Mouse (Mus musculus): ENCODE data around the gene Arsb.

The Arsb gene

GRCm38 (mm10) chr13:93889991-93890390 is 118.6 kb downstream of the Arsb start:
- no peak for DNase-seq (ENCODE audit: low spot score)

GRCm38 (mm10) chr13:93891276-93891675 is 119.8 kb downstream of the Arsb start:
- DNase-seq (ENCODE audit: low spot score) = no peak

GRCm38 (mm10) chr13:93892101-93892500 is 120.7 kb downstream of the Arsb start:
- no peak for DNase-seq (ENCODE audit: low spot score)

GRCm38 (mm10) chr13:93894105-93894504 is 122.7 kb downstream of the Arsb start:
- DNase-seq (ENCODE audit: low spot score) = no peak

GRCm38 (mm10) chr13:93895430-93895829 is 124.0 kb downstream of the Arsb start:
- DNase-seq (ENCODE audit: low spot score) = no peak

- DNase-seq (ENCODE audit: low spot score) = no peak
Observed at GRCm38 (mm10) chr13:93897943-93898826, 126.8 kb downstream of the Arsb start.

- DNase-seq (ENCODE audit: low spot score) = no peak
Observed at GRCm38 (mm10) chr13:93899378-93900256, 128.2 kb downstream of the Arsb start.

- DNase-seq (ENCODE audit: low spot score) = no peak
Observed at GRCm38 (mm10) chr13:93900934-93901626, 129.7 kb downstream of the Arsb start.

- DNase-seq (ENCODE audit: low spot score) = no peak
Observed at GRCm38 (mm10) chr13:93902126-93902525, 130.7 kb downstream of the Arsb start.

GRCm38 (mm10) chr13:93906552-93907245 is 135.3 kb downstream of the Arsb start:
- no peak for DNase-seq (ENCODE audit: low spot score)

GRCm38 (mm10) chr13:93907971-93908370 is 136.5 kb downstream of the Arsb start:
- DNase-seq (ENCODE audit: low spot score) = no peak

- DNase-seq (ENCODE audit: low spot score) = no peak
Observed at GRCm38 (mm10) chr13:93909847-93910246, 138.4 kb downstream of the Arsb start.

- DNase-seq (ENCODE audit: low spot score) = no peak
Observed at GRCm38 (mm10) chr13:93911037-93911436, 139.6 kb downstream of the Arsb start.

GRCm38 (mm10) chr13:93912326-93912915 is 141.0 kb downstream of the Arsb start:
- DNase-seq (ENCODE audit: low spot score) = no peak

- no peak for DNase-seq (ENCODE audit: low spot score)
Observed at GRCm38 (mm10) chr13:93914206-93914605, 142.8 kb downstream of the Arsb start.

GRCm38 (mm10) chr13:93915641-93916570 is 144.5 kb downstream of the Arsb start:
- DNase-seq (ENCODE audit: low spot score) = no peak

- DNase-seq (ENCODE audit: low spot score) = no peak
Observed at GRCm38 (mm10) chr13:93919536-93919935, 148.1 kb downstream of the Arsb start.

- DNase-seq (ENCODE audit: low spot score) = no peak
Observed at GRCm38 (mm10) chr13:93920080-93920785, 148.8 kb downstream of the Arsb start.

GRCm38 (mm10) chr13:93920786-93921300 is 149.4 kb downstream of the Arsb start:
- no peak for DNase-seq (ENCODE audit: low spot score)
